Mouse (Mus musculus): ENCODE measurements around the gene St13. TPM values are rescaled to one million over a fixed set of nuclear protein-coding genes. Genes with fewer than 3 reads are reported as not detected.

The St13 gene
- polyA plus RNA-seq, 1 experiment from 2014 or later: 138 TPM

- H3K27ac ChIP-seq (ENCODE audit: low read depth, low read length): no peak overlapping the region
- 0 out of 2 replicates have a peak, but pooled peaks cover 2% of the 10 kb centered on the region for H3K4me1 ChIP-seq (ENCODE audit: control insufficient read depth, insufficient read depth, low read length)
- H3K4me2 ChIP-seq: no peak overlapping the region
- H3K27me3 ChIP-seq (ENCODE audit: control insufficient read depth, insufficient read depth, low read length): no peaks in the 10 kb centered on the region
- H3K9ac ChIP-seq (ENCODE audit: low read depth, low read length): no peak overlapping the region
- ATAC-seq (replicated peaks; ENCODE audit: insufficient number of reproducible peaks, low FRiP score, low TSS enrichment): no peak
- no peak overlapping the region for H3K4me3 ChIP-seq (ENCODE audit: low read depth, low read length)
- no peaks in the 10 kb centered on the region for H3K36me3 ChIP-seq (ENCODE audit: control insufficient read depth, insufficient read depth, low read length)
- 59% methylated on average over 2 of the region's 2 CpGs for WGBS (ENCODE audit: insufficient replicate concordance)
- H3K9me3 ChIP-seq (replicated peaks; ENCODE audit: control insufficient read depth, low read length): no peaks in the 10 kb centered on the region
Observed at GRCm38 (mm10) chr15:81348366-81348765, 51.5 kb downstream of the St13 start.

- 94% methylated on average over 2 of the region's 2 CpGs for WGBS (ENCODE audit: insufficient replicate concordance)
- Histone ChIP-seq H3K9me3 (replicated peaks; ENCODE audit: control insufficient read depth, low read length) (no peaks in the 10 kb centered on the region), H3K9ac (ENCODE audit: low read depth, low read length) (no peak overlapping the region), H3K27me3 (ENCODE audit: control insufficient read depth, insufficient read depth, low read length) (no peaks in the 10 kb centered on the region), H3K4me3 (ENCODE audit: low read depth, low read length) (no peak overlapping the region), H3K4me2 (no peak overlapping the region), H3K4me1 (ENCODE audit: control insufficient read depth, insufficient read depth, low read length) (0 out of 2 replicates have a peak, but pooled peaks cover 2% of the 10 kb centered on the region), H3K36me3 (ENCODE audit: control insufficient read depth, insufficient read depth, low read length) (no peaks in the 10 kb centered on the region; the same call in 1 of the 2 replicates), H3K27ac (ENCODE audit: low read depth, low read length) (no peak overlapping the region)
- no peak for ATAC-seq (replicated peaks; ENCODE audit: insufficient number of reproducible peaks, low FRiP score, low TSS enrichment)
Observed at GRCm38 (mm10) chr15:81347466-81347865, 52.4 kb downstream of the St13 start.

- WGBS (ENCODE audit: insufficient replicate concordance): 95% methylated on average over 2 of the region's 2 CpGs
- Histone ChIP-seq H3K27ac (ENCODE audit: low read depth, low read length) (no peak overlapping the region), H3K9me3 (replicated peaks; ENCODE audit: control insufficient read depth, low read length) (no peaks in the 10 kb centered on the region), H3K9ac (ENCODE audit: low read depth, low read length) (no peak overlapping the region), H3K4me3 (ENCODE audit: low read depth, low read length) (no peak overlapping the region), H3K4me1 (ENCODE audit: control insufficient read depth, insufficient read depth, low read length) (no peaks in the 10 kb centered on the region), H3K4me2 (no peak overlapping the region), H3K27me3 (ENCODE audit: control insufficient read depth, insufficient read depth, low read length) (no peaks in the 10 kb centered on the region), H3K36me3 (ENCODE audit: control insufficient read depth, insufficient read depth, low read length) (peaks cover 3% of the 10 kb centered on the region)
- no peak for ATAC-seq (replicated peaks; ENCODE audit: insufficient number of reproducible peaks, low FRiP score, low TSS enrichment)
Observed at GRCm38 (mm10) chr15:81341426-81341825, 58.5 kb downstream of the St13 start.

- no peak for ATAC-seq (replicated peaks; ENCODE audit: insufficient number of reproducible peaks, low FRiP score, low TSS enrichment)
- no peaks in the 10 kb centered on the region for H3K9me3 ChIP-seq (replicated peaks; ENCODE audit: control insufficient read depth, low read length)
- no peak overlapping the region for H3K4me3 ChIP-seq (ENCODE audit: low read depth, low read length)
- no peaks in the 10 kb centered on the region for H3K4me1 ChIP-seq (ENCODE audit: control insufficient read depth, insufficient read depth, low read length)
- no peak overlapping the region for H3K9ac ChIP-seq (ENCODE audit: low read depth, low read length)
- peaks cover 8% of the 10 kb centered on the region for H3K36me3 ChIP-seq (ENCODE audit: control insufficient read depth, insufficient read depth, low read length)
- WGBS (ENCODE audit: insufficient replicate concordance): 97% methylated on average over 3 of the region's 3 CpGs
- no peaks in the 10 kb centered on the region for H3K27me3 ChIP-seq (ENCODE audit: control insufficient read depth, insufficient read depth, low read length)
- no peak overlapping the region for H3K4me2 ChIP-seq
- no peak overlapping the region for H3K27ac ChIP-seq (ENCODE audit: low read depth, low read length)
Observed at GRCm38 (mm10) chr15:81339158-81339557, 60.7 kb downstream of the St13 start.

- WGBS (ENCODE audit: insufficient replicate concordance): 81% methylated on average over 5 of the region's 5 CpGs
- Histone ChIP-seq H3K4me2 (no peak overlapping the region), H3K27me3 (ENCODE audit: control insufficient read depth, insufficient read depth, low read length) (no peaks in the 10 kb centered on the region), H3K9me3 (replicated peaks; ENCODE audit: control insufficient read depth, low read length) (no peaks in the 10 kb centered on the region), H3K27ac (ENCODE audit: low read depth, low read length) (no peak overlapping the region), H3K9ac (ENCODE audit: low read depth, low read length) (no peak overlapping the region), H3K36me3 (ENCODE audit: control insufficient read depth, insufficient read depth, low read length) (peaks cover 8% of the 10 kb centered on the region), H3K4me3 (ENCODE audit: low read depth, low read length) (no peak overlapping the region), H3K4me1 (ENCODE audit: control insufficient read depth, insufficient read depth, low read length) (no peaks in the 10 kb centered on the region)
- no peak for ATAC-seq (replicated peaks; ENCODE audit: insufficient number of reproducible peaks, low FRiP score, low TSS enrichment)
Observed at GRCm38 (mm10) chr15:81336466-81336865, 63.4 kb downstream of the St13 start.

GRCm38 (mm10) chr15:81332517-81332916 is 67.4 kb downstream of the St13 start:
- H3K27ac ChIP-seq (ENCODE audit: low read depth, low read length): no peak overlapping the region
- no peaks in the 10 kb centered on the region for H3K9me3 ChIP-seq (replicated peaks; ENCODE audit: control insufficient read depth, low read length)
- no peak for ATAC-seq (replicated peaks; ENCODE audit: insufficient number of reproducible peaks, low FRiP score, low TSS enrichment)
- H3K4me2 ChIP-seq: no peak overlapping the region
- H3K4me3 ChIP-seq (ENCODE audit: low read depth, low read length): no peak overlapping the region
- 96% methylated on average over 4 of the region's 4 CpGs for WGBS (ENCODE audit: insufficient replicate concordance)
- H3K36me3 ChIP-seq (ENCODE audit: control insufficient read depth, insufficient read depth, low read length): peaks cover 8% of the 10 kb centered on the region
- no peak overlapping the region for H3K9ac ChIP-seq (ENCODE audit: low read depth, low read length)
- H3K4me1 ChIP-seq (ENCODE audit: control insufficient read depth, insufficient read depth, low read length): peaks cover 6% of the 10 kb centered on the region; the same call in 1 of the 2 replicates
- H3K27me3 ChIP-seq (ENCODE audit: control insufficient read depth, insufficient read depth, low read length): no peaks in the 10 kb centered on the region

- Histone ChIP-seq H3K4me2 (no peak overlapping the region), H3K36me3 (ENCODE audit: control insufficient read depth, insufficient read depth, low read length) (peaks cover 6% of the 10 kb centered on the region), H3K9me3 (replicated peaks; ENCODE audit: control insufficient read depth, low read length) (no peaks in the 10 kb centered on the region), H3K4me1 (ENCODE audit: control insufficient read depth, insufficient read depth, low read length) (peaks cover 6% of the 10 kb centered on the region; the same call in 1 of the 2 replicates), H3K27me3 (ENCODE audit: control insufficient read depth, insufficient read depth, low read length) (no peaks in the 10 kb centered on the region), H3K4me3 (ENCODE audit: low read depth, low read length) (no peak overlapping the region), H3K27ac (ENCODE audit: low read depth, low read length) (no peak overlapping the region), H3K9ac (ENCODE audit: low read depth, low read length) (no peak overlapping the region)
- ATAC-seq (replicated peaks; ENCODE audit: insufficient number of reproducible peaks, low FRiP score, low TSS enrichment): no peak
- WGBS (ENCODE audit: insufficient replicate concordance): 55% methylated on average over 3 of the region's 3 CpGs
Observed at GRCm38 (mm10) chr15:81330816-81331433, 69.0 kb downstream of the St13 start.

GRCm38 (mm10) chr15:81329721-81330369 is 70.0 kb downstream of the St13 start:
- Histone ChIP-seq H3K36me3 (ENCODE audit: control insufficient read depth, insufficient read depth, low read length) (peaks cover 5% of the 10 kb centered on the region), H3K4me2 (no peak overlapping the region), H3K27me3 (ENCODE audit: control insufficient read depth, insufficient read depth, low read length) (no peaks in the 10 kb centered on the region), H3K27ac (ENCODE audit: low read depth, low read length) (no peak overlapping the region), H3K9me3 (replicated peaks; ENCODE audit: control insufficient read depth, low read length) (no peaks in the 10 kb centered on the region), H3K9ac (ENCODE audit: low read depth, low read length) (no peak overlapping the region), H3K4me1 (ENCODE audit: control insufficient read depth, insufficient read depth, low read length) (peaks cover 6% of the 10 kb centered on the region; the same call in 1 of the 2 replicates), H3K4me3 (ENCODE audit: low read depth, low read length) (no peak overlapping the region)
- WGBS (ENCODE audit: insufficient replicate concordance): 36% methylated on average over 5 of the region's 5 CpGs
- ATAC-seq (replicated peaks; ENCODE audit: insufficient number of reproducible peaks, low FRiP score, low TSS enrichment): no peak

- Histone ChIP-seq H3K4me1 (ENCODE audit: control insufficient read depth, insufficient read depth, low read length) (peaks cover 6% of the 10 kb centered on the region; the same call in 1 of the 2 replicates), H3K4me2 (no peak overlapping the region), H3K4me3 (ENCODE audit: low read depth, low read length) (no peak overlapping the region), H3K27ac (ENCODE audit: low read depth, low read length) (no peak overlapping the region), H3K36me3 (ENCODE audit: control insufficient read depth, insufficient read depth, low read length) (peaks cover 5% of the 10 kb centered on the region), H3K9me3 (replicated peaks; ENCODE audit: control insufficient read depth, low read length) (no peaks in the 10 kb centered on the region), H3K27me3 (ENCODE audit: control insufficient read depth, insufficient read depth, low read length) (no peaks in the 10 kb centered on the region), H3K9ac (ENCODE audit: low read depth, low read length) (no peak overlapping the region)
- 92% methylated on average over 7 of the region's 7 CpGs for WGBS (ENCODE audit: insufficient replicate concordance)
- ATAC-seq (replicated peaks; ENCODE audit: insufficient number of reproducible peaks, low FRiP score, low TSS enrichment): no peak
Observed at GRCm38 (mm10) chr15:81327501-81327900, 72.4 kb downstream of the St13 start.

Data from heart, embryonic 11.5 days (tissue).